Mouse (Mus musculus): ENCODE measurements at regions not wholly inside any gene's neighbourhood (a gene's known extent, or its start where the extent isn't known, plus 50 kb on each side); places are given as distances from the start of the nearest gene placed in this dataset.

- DNase-seq: no peak
Measured at GRCm38 (mm10) chr1:14413826-14414445, 1679.2 kb downstream of the 4930444P10Rik start.

GRCm38 (mm10) chr1:14369957-14370833 lies 1722.9 kb downstream of the 4930444P10Rik start:
- no peak for DNase-seq

DNA sequence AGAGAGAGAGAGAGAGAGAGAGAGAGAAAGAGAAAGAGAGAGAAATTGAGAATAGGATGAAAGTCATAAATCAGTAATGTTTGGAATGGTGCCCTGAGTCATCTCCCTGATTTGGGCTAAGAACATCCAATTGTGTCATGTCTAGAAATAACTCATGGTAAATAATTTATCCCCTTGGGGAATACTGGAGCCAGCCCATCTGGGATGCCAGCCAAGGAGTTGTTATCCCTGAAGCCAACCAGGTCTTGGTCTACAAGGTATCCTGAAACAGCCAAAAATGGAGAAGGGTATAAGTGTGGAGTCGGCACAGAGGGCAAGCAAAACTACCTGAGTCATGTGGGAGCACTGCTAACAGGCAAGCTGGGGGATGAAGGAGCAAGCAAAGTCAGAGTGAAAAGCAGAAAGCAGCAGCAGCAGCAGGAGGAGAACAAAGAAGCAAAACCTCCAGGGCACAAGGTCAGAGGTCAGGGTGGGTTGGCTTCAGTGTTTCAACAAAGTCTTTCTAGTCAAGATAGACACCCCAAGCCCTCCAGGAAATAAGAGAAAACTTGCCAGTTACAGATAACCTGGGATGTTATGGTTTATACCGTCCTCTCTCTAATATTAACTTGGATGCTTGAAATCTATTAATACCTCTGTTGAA lies 1733.0 kb downstream of the 4930444P10Rik start:
- DNase-seq: no peak
